Comparison of ENCODE assay signal across 8 mouse cellular contexts in the genomic region with DNA sequence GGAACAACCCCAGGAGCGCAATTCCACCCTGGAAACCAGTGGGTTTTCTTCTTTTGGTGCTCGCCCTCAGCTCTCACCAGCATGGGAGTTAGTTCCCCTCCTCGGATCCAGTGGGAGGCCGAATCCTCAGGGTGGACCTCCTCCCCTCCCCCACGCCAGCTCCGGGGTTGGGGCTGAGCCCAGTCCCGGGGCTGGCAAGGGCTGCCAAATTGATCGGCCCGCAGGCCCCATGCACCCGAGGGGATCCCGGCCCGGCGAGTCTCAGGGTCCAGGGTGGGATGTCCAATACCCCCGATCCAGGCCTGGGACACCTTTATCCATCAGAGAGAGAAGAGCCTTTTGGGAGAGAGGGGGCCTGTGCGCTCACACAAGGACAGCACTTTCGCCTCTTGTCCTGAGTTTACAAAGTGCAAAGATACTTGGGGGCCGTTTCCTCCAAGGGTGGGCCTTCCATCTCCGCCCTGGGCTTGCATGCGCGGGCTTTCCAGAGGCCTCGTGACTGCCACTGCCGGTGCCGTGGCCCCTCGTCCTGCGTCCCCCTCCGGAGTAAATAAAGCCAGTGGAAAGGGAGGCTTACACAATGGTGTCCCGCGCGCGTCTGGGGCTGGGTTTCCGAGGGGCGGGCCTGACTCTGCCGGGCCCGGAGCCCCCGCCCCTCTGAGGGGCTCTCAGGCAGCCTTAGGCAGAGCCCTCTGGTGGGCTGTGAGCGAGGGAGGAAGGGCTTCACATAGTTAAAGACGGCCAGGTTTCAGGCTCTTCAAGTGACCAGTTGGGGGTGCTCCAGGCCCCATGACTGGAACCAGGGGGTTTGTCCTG.
DNase-seq lines count a peak whose midpoint lies in the region; ATAC-seq and TF ChIP-seq lines count a peak whose summit lies in the region.

No protein-coding gene starts in this region.

- H3K4me2 ChIP-seq in limb, embryonic 15.5 days = peak overlapping the region; percentile 89
- H3K4me2 ChIP-seq in midbrain, embryonic 15.5 days = peak overlapping the region; percentile 79

- no peaks in the 10 kb centered on the region for H3K9me3 ChIP-seq in limb, embryonic 15.5 days
- H3K9me3 ChIP-seq in midbrain, embryonic 15.5 days = no peaks in the 10 kb centered on the region

- WGBS in limb, embryonic 15.5 days = under 1% methylated on average over 37 of the region's 37 CpGs
- under 1% methylated on average over 37 of the region's 37 CpGs for WGBS in midbrain, embryonic 15.5 days

- DNase-seq in Muller cell, postnatal 12 days (ENCODE audit: inconsistent ontology term) = peak; percentile 67
- peak; percentile 76 to 79 for DNase-seq in thymus, postnatal 10 days (ENCODE audit: low spot score in 2 of 2)
- no peak for DNase-seq in cerebellum, adult 8-10 months

- ATAC-seq in hematopoietic stem cell, adult 5-6 weeks (replicated peaks in 1 of 2; ENCODE audit: insufficient read depth in 1 of 2, low FRiP score in 2 of 2, low TSS enrichment in 1 of 2, low read depth in 1 of 2, poor library complexity in 2 of 2, severe bottlenecking in 2 of 2) = peak; percentile 24 to 33
- ATAC-seq in limb, embryonic 15.5 days (ENCODE audit: insufficient number of reproducible peaks, low FRiP score, low TSS enrichment, low read depth) = peak; percentile 46; the same call in 1 of the 2 replicates
- ATAC-seq in midbrain, embryonic 15.5 days (replicated peaks) = peak; percentile 73

- H3ac ChIP-seq in C2C12 (ENCODE audit: control insufficient read depth, insufficient read length, low read depth) = peak overlapping the region; percentile 80

- no peaks in the 10 kb centered on the region for H3K27me3 ChIP-seq in C2C12 (ENCODE audit: control insufficient read depth, insufficient read depth, insufficient read length)
- no peaks in the 10 kb centered on the region for H3K27me3 ChIP-seq in limb, embryonic 15.5 days
- no peaks in the 10 kb centered on the region; the same call in 1 of the 2 replicates for H3K27me3 ChIP-seq in midbrain, embryonic 15.5 days (replicated peaks)

- TF ChIP-seq CTCF in C2C12 (IDR thresholded peaks at IDR 0.05; ENCODE audit: control insufficient read depth, insufficient read depth, insufficient read length) = peak; percentile 8
- 0 out of 2 replicates have a peak, but pooled peaks have one; percentile 30 for TF ChIP-seq CTCF in embryonic fibroblast, embryonic 13.5 days (IDR thresholded peaks at IDR 0.05; ENCODE audit: borderline replicate concordance, insufficient read depth, low read length)

- H3K9ac ChIP-seq in limb, embryonic 15.5 days = peak overlapping the region; percentile 65
- peak overlapping the region; percentile 45 for H3K9ac ChIP-seq in midbrain, embryonic 15.5 days

- peaks cover 16% of the 10 kb centered on the region for H3K36me3 ChIP-seq in C2C12 (ENCODE audit: control insufficient read depth, insufficient read depth)
- H3K36me3 ChIP-seq in limb, embryonic 15.5 days = peaks cover 5% of the 10 kb centered on the region; the same call in 1 of the 2 replicates
- no peaks in the 10 kb centered on the region for H3K36me3 ChIP-seq in midbrain, embryonic 15.5 days (replicated peaks)

- peaks cover 88% of the 10 kb centered on the region for H3K79me2 ChIP-seq in C2C12 (ENCODE audit: control insufficient read depth, insufficient read depth)

- H3K4me3 ChIP-seq in C2C12 (ENCODE audit: insufficient read depth, poor library complexity, severe bottlenecking) = peak overlapping the region; percentile 99
- H3K4me3 ChIP-seq in embryonic fibroblast, embryonic 13.5 days (ENCODE audit: insufficient read depth, low read length) = peak overlapping the region; percentile 87
- H3K4me3 ChIP-seq in limb, embryonic 15.5 days = peak overlapping the region; percentile 72
- H3K4me3 ChIP-seq in midbrain, embryonic 15.5 days = peak overlapping the region; percentile 46

- peak; percentile 57 for TF ChIP-seq POLR2A in embryonic fibroblast, embryonic 13.5 days (IDR thresholded peaks at IDR 0.05; ENCODE audit: low read depth, low read length)

- peaks cover 73% of the 10 kb centered on the region for H3K79me3 ChIP-seq in C2C12 (ENCODE audit: low read depth)

- H3K4me1 ChIP-seq in embryonic fibroblast, embryonic 13.5 days (ENCODE audit: control insufficient read depth, insufficient read depth, low read length) = peaks cover 22% of the 10 kb centered on the region; the same call in 1 of the 2 replicates
- peaks cover 80% of the 10 kb centered on the region for H3K4me1 ChIP-seq in limb, embryonic 15.5 days
- peaks cover 41% of the 10 kb centered on the region for H3K4me1 ChIP-seq in midbrain, embryonic 15.5 days

- peak overlapping the region; percentile 80 for H3K27ac ChIP-seq in embryonic fibroblast, embryonic 13.5 days (ENCODE audit: insufficient read depth, low read length)
- peak overlapping the region; percentile 89 for H3K27ac ChIP-seq in limb, embryonic 15.5 days
- H3K27ac ChIP-seq in midbrain, embryonic 15.5 days = peak overlapping the region; percentile 31; the same call in 1 of the 2 replicates

TF ChIP-seq in C2C12, 6 proteins besides CTCF, POLR2A, EP300 and RAD21:
- TF ChIP-seq USF1 (IDR thresholded peaks at IDR 0.05; ENCODE audit: low read depth) = no peak
- no peak for TF ChIP-seq CEBPB (IDR thresholded peaks at IDR 0.05; ENCODE audit: low read depth)
- no peak for TF ChIP-seq MYOD1 (IDR thresholded peaks at IDR 0.05; ENCODE audit: control insufficient read depth, insufficient read length, low read depth)
- no peak for TF ChIP-seq FOSL1 (IDR thresholded peaks at IDR 0.05; ENCODE audit: insufficient read depth, low read length, poor library complexity, severe bottlenecking)
- no peak for TF ChIP-seq MAX (IDR thresholded peaks at IDR 0.05)
- TF ChIP-seq MYOG (IDR thresholded peaks at IDR 0.05; ENCODE audit: control insufficient read depth, extremely low read depth, insufficient read length) = no peak

Comparison
In these comparisons a context has a peak if more than half of its experiments do, and no peak if none do; other contexts are left out.
1. H3K4me3 ChIP-seq: peak in every context shown above with its lines; median percentile 99 in C2C12; 87 in embryonic fibroblast, embryonic 13.5 days; 72 in limb, embryonic 15.5 days; 46 in midbrain, embryonic 15.5 days.
2. H3K27ac ChIP-seq: peak in every context shown above with its lines; median percentile 89 in limb, embryonic 15.5 days; 80 in embryonic fibroblast, embryonic 13.5 days; 31 in midbrain, embryonic 15.5 days.